Mouse (Mus musculus) thymus, adult 2 months (tissue): ENCODE data around the gene Myh9. TPM values are rescaled to one million over a fixed set of nuclear protein-coding genes. Genes with fewer than 3 reads are reported as not detected.
"Not testable (repeated sequence)": the region's sequence is repeated elsewhere in the genome, so short reads cannot be mapped to it uniquely, and the experiment has no call there.

Experiments
- DNase-seq: peaks from one replicate; pipeline ENCODE4 v3.0.0; 2021
- H3K27ac ChIP-seq: fragments of 200-500 bp; 2 replicates; pipeline ENCODE4 v1.5.1; 2012; ENCODE audit warnings: low read length, control low read depth; ENCODE audit not compliant: control insufficient read depth, insufficient read depth
- H3K27me3 ChIP-seq: fragments of 200-500 bp; 2 replicates; pipeline ENCODE4 v1.6.1; 2012; ENCODE audit warnings: mild to moderate bottlenecking, low read length, moderate library complexity, mixed read lengths; ENCODE audit not compliant: control insufficient read depth, insufficient read depth
- H3K36me3 ChIP-seq: fragments of 200-500 bp; 2 replicates; pipeline ENCODE4 v1.6.1; 2012; ENCODE audit warnings: mild to moderate bottlenecking, low read length, moderate library complexity; ENCODE audit not compliant: control insufficient read depth, insufficient read depth
- H3K4me1 ChIP-seq: fragments of 200-500 bp; replicated peaks from 2 replicates; pipeline ENCODE4 v1.6.1; 2012; ENCODE audit warnings: low read length; ENCODE audit not compliant: control insufficient read depth, insufficient read depth
- H3K4me3 ChIP-seq: fragments of 200-500 bp; 2 replicates; pipeline ENCODE4 v1.5.1; 2012; ENCODE audit warnings: mild to moderate bottlenecking, low read length, control low read depth, moderate library complexity; ENCODE audit not compliant: control insufficient read depth, insufficient read depth
- WGBS: fragments of 180-500 bp; shearing (Covaris S2); methylation state at CpG from one replicate; pipeline ENCODE4 v1.1.7; 2018; 5-methylcytosine and 5-hydroxymethylcytosine counted together
- polyA plus RNA-seq: library from polyadenylated mRNA; depleted of rRNA; stranded (reverse); fragments of >200 nt; gene quantifications from 2 replicates; pipeline ENCODE4 v1.2.3, GENCODE M21; 2012; rRNA removed

The Myh9 gene
- polyA plus RNA-seq, 1 experiment = 167 TPM

DNA sequence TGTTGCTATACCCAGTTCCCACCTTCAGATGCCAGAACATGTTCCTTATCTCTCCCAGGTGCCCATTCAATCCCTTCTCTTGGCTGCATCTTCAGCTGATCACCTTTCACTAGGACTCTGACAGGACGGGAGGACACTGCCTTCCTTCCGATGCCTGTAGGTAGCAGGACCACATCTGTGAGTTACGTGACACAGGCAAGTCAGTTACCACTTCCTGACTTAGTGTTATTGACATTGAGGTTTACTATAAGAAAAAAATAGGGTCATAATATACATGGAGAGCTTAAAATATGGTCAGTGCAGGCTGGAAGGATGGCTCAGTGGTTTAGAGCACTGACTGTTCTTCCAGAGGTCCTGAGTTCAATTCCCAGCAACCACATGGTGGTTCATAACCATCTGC lies 120.5 kb downstream of the Myh9 start:
- no CpG with 5 or more reads among the region's 3 CpGs for WGBS
- H3K4me1 ChIP-seq = peaks cover 11% of the 10 kb centered on the region
- not testable (repeated sequence) for DNase-seq, H3K27me3 ChIP-seq, H3K36me3 ChIP-seq, H3K27ac ChIP-seq, H3K4me3 ChIP-seq

DNA sequence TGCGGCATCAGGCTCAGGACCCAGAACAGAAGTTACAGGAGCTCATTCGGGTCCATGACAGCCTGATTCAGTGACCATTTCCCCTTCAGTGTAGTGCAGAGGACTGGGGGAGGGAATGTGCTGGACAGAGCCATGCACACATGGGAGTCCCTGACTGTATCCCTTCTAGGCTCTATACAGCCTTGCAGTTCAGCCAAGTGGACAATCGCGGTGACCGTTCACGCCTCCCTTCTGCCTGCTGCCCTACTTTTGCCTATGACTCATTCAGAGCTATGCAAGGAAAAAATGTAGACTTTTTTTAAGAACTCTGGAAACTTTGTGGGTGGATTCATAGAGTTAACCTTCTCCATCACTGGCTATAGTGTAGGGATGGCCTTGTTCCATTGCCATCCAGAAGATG lies 123.7 kb downstream of the Myh9 start:
- H3K27me3 ChIP-seq, H3K4me1 ChIP-seq, H3K27ac ChIP-seq, DNase-seq, H3K36me3 ChIP-seq, H3K4me3 ChIP-seq: not testable (repeated sequence)
- WGBS = 89% methylated on average over 5 of the region's 6 CpGs

Other genes starting within 250 kb of the Myh9 start
- 0.18 and 0.26 TPM in 2 replicates for gene Apol10b, start 246.1 kb downstream of the Myh9 start, polyA plus RNA-seq
- not detected in 2 replicates for gene Gm36245, start 242.9 kb downstream of the Myh9 start, polyA plus RNA-seq
- gene Apol11b, start 198.9 kb downstream of the Myh9 start, polyA plus RNA-seq = 0.28 and 0.44 TPM in 2 replicates
- gene Apol7e, start 143.3 kb downstream of the Myh9 start, polyA plus RNA-seq = 26.2 and 28.5 TPM in 2 replicates
- 5.6 and 8.1 TPM in 2 replicates for gene Apol9b, start 113.1 kb downstream of the Myh9 start, polyA plus RNA-seq
- gene Apol8, start 85.2 kb downstream of the Myh9 start, polyA plus RNA-seq = 0.08 and 0.11 TPM in 2 replicates
- gene Txn2, start 86.8 kb upstream of the Myh9 start, polyA plus RNA-seq = 249 and 253 TPM in 2 replicates
- gene Foxred2, start 114.5 kb upstream of the Myh9 start, polyA plus RNA-seq = 9.7 and 12.8 TPM in 2 replicates
- 198 and 205 TPM in 2 replicates for gene Eif3d, start 128.6 kb upstream of the Myh9 start, polyA plus RNA-seq